Mouse (Mus musculus): ENCODE data around the gene Suv39h2. TPM values are rescaled to one million over a fixed set of nuclear protein-coding genes. Genes with fewer than 3 reads are reported as not detected.

The Suv39h2 gene
- total and polyA plus RNA-seq, 3 experiments: 13.9 to 16.0 TPM; not detected in 1

DNA sequence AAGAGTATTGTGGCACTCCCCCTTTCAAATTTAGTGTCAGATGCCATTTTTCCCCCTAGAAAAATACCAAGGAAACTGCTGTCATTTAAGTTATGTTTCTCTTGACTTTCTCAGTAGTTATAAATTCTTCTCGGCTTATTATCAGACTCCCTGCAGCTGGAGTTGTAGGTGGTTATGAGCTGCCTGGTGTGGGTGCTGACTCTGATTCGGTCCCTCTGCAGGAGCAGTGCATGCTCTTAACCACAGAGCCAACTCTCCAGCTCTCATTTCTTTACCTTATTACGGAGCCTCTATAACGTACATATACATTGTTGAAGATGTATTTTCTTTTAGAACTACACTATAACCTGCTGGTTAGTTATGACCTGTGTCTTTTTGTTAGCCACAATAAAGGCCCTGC is 47.7 kb upstream of the Suv39h2 start:
- H3K27me3 ChIP-seq (ENCODE audit: control insufficient read depth in 1 of 2, insufficient read depth in 2 of 2, low read length in 2 of 2): no peaks in the 10 kb centered on the region; a peak in 1 of 4 replicates
- no peak overlapping the region for H3K9ac ChIP-seq (ENCODE audit: control insufficient read depth, low read depth, low read length, poor library complexity, severe bottlenecking)
- no peak for DNase-seq (ENCODE audit: low read depth, low spot score)
- H3K27ac ChIP-seq (ENCODE audit: control insufficient read depth, low read depth, low read length): no peak overlapping the region
- no peaks in the 10 kb centered on the region for H3K4me1 ChIP-seq (ENCODE audit: control insufficient read depth in 1 of 2, insufficient read depth in 2 of 2, low read length in 2 of 2)
- H3K9me3 ChIP-seq (replicated peaks; ENCODE audit: insufficient read depth, low read length): no peaks in the 10 kb centered on the region
- no peak overlapping the region for H3K4me3 ChIP-seq (ENCODE audit: control insufficient read depth in 1 of 2, insufficient read depth in 1 of 2, low read depth in 2 of 2, low read length in 2 of 2)
- H3K79me2 ChIP-seq (ENCODE audit: control insufficient read depth, insufficient read depth, low read length, poor library complexity): no peaks in the 10 kb centered on the region
- TF ChIP-seq POLR2AphosphoS2 (IDR thresholded peaks at IDR 0.05; ENCODE audit: low read length): no peak
- no peak for TF ChIP-seq JUND (IDR thresholded peaks at IDR 0.05; ENCODE audit: low read depth, low read length)
- no peak for TF ChIP-seq MYC (IDR thresholded peaks at IDR 0.05; ENCODE audit: low read depth, low read length)
- no peak for TF ChIP-seq MYB (IDR thresholded peaks at IDR 0.05; ENCODE audit: low read depth, low read length)
- no peak for TF ChIP-seq MAFK (IDR thresholded peaks at IDR 0.05; ENCODE audit: borderline replicate concordance, low read depth, low read length)
- no peak for TF ChIP-seq E2F4 (IDR thresholded peaks at IDR 0.05; ENCODE audit: borderline replicate concordance, low read depth, low read length)
- no peak for TF ChIP-seq RAD21 (IDR thresholded peaks at IDR 0.05; ENCODE audit: low read depth, low read length)
- TF ChIP-seq ETS1 (IDR thresholded peaks at IDR 0.05; ENCODE audit: low read depth, low read length): no peak
- no peak for TF ChIP-seq TCF12 (IDR thresholded peaks at IDR 0.05; ENCODE audit: low read depth, low read length)
- TF ChIP-seq USF1 (IDR thresholded peaks at IDR 0.05; ENCODE audit: low read depth, low read length): no peak
- TF ChIP-seq MAX (IDR thresholded peaks at IDR 0.05; ENCODE audit: low read length): no peak
- TF ChIP-seq HCFC1 (IDR thresholded peaks at IDR 0.05; ENCODE audit: low read depth, low read length): no peak
- TF ChIP-seq NELFE (IDR thresholded peaks at IDR 0.05; ENCODE audit: low read depth, low read length): no peak
- TF ChIP-seq ZC3H11A (IDR thresholded peaks at IDR 0.05; ENCODE audit: low read depth, low read length): no peak
- no peak for TF ChIP-seq GATA1 (IDR thresholded peaks at IDR 0.05; ENCODE audit: low read depth, low read length)
- TF ChIP-seq SMC3 (IDR thresholded peaks at IDR 0.05; ENCODE audit: low read depth, low read length): no peak
- TF ChIP-seq MXI1 (IDR thresholded peaks at IDR 0.05; ENCODE audit: low read depth, low read length): no peak
- TF ChIP-seq ZMIZ1 (IDR thresholded peaks at IDR 0.05; ENCODE audit: low read depth, low read length): no peak
- no peak for TF ChIP-seq EP300 (IDR thresholded peaks at IDR 0.05; ENCODE audit: low read depth in 1 of 2, low read length in 2 of 2)
- no peak for TF ChIP-seq UBTF (IDR thresholded peaks at IDR 0.05; ENCODE audit: borderline replicate concordance, insufficient read depth, low read depth, low read length)
- H3K36me3 ChIP-seq (ENCODE audit: control insufficient read depth in 1 of 2, insufficient read depth in 2 of 2, low read length in 2 of 2): no peaks in the 10 kb centered on the region
